Mouse (Mus musculus) urinary bladder, postnatal 10 days (tissue): ENCODE data around the gene Prrx2.
A peak's percentile ranks its signal among the peaks of the same experiment; 100 is the strongest.
"Not testable (repeated sequence)": the region's sequence is repeated elsewhere in the genome, so short reads cannot be mapped to it uniquely, and the experiment has no call there.

ENCODE experiments used
- DNase-seq: peaks from one replicate; pipeline ENCODE4 v3.0.0; 2022; ENCODE audit warnings: low spot score

The Prrx2 gene

DNA sequence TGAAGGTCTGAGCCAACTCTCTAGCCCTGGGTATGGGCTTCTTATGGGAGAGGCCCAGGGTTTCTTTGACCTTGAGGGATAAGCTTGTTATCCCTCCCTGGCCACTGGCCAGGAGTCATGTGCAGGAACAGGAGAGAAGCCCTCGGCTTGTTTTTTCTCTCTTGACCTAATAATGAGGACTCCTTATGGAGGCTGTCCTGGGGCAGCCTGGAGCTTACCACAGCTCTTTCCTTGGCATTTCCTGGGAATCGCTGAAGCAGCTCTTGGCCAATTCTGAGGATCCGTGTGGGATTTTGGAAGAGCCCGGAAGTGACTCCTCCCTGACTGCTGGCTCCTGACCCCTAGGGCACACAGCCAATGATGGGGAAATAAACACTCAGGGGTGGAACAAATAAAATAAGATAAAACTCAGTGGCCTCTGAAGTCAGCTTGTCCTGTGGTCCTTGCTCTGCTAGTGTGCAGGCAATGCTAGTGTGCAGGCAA, 77.6 kb downstream of the Prrx2 start:
- DNase-seq: no peak

- no peak for DNase-seq
Observed at GRCm38 (mm10) chr2:30913022-30913421, 78.2 kb downstream of the Prrx2 start.

GRCm38 (mm10) chr2:30914836-30915235, 80.1 kb downstream of the Prrx2 start:
- DNase-seq: no peak

DNA sequence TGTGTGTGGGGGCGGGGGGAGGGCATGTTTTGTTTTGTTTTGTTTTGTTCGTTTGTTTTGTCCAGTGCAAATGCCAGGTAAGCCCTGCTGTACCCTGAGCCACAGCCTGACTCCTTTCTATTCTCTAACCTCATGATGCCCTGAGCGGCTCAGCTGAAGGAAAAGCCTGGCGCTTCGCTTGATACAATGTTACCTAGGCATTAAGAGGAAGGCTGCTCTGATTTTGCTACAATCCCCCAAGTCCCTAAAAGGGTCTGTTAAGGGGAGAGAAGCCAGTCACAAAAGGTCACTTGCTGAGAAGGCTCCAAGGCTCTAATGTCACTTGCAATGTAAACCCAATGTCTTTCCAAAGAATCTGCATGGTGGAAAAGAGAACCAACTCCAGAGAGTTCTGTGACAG, 80.6 kb downstream of the Prrx2 start:
- DNase-seq: no peak

DNA sequence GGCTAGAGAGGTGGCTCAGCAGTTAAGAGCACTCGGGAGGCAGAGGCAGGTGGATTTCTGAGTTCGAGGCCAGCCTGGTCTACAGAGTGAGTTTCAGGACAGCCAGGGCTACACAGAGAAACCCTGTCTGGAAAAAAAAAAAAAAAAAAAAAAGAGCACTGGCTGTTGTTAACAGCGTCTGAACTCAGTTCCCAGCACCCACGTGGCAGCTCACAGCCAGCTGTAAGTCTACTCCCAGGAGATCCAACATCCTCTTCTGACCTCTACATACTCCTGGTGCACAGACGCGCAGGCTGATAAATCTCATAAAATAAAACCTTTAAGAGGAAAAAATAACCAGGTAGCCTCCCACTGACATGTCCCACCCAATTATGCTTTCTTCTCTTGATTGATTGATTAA, 81.2 kb downstream of the Prrx2 start:
- not testable (repeated sequence) for DNase-seq

GRCm38 (mm10) chr2:30917649-30918048, 82.9 kb downstream of the Prrx2 start:
- DNase-seq: no peak

- DNase-seq: no peak
Observed at GRCm38 (mm10) chr2:30918126-30918525, 83.4 kb downstream of the Prrx2 start.

DNA sequence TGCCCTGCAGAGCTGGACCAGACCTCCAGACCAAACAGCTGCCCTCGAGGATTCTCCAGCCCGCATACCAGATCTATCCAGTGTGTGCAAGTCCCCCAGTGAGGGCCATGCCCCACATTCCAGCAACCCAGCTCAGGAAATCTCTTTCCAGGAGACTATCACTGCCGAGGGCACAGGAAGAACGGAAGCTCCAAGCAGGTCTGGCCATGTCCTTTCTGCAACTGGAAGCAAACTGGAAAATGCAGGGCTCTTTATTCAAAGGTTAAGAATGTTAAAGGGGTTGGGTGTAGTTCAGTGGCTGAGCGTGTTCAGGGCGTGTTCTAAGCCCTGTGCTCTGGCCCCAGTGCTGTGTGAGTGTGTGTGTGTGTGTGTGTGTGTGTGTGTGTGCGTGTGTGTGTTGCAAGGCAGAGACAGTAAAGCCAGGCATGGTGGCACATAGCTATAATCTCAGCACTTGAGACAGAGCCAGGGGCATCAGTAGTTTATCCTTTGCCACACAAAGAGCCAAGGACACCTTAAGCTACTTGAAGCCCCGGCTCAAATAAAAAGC, 84.1 kb downstream of the Prrx2 start:
- no peak for DNase-seq

GRCm38 (mm10) chr2:30920216-30920615, 85.4 kb downstream of the Prrx2 start:
- DNase-seq: no peak

- no peak for DNase-seq
Observed at GRCm38 (mm10) chr2:30923099-30923498, 88.3 kb downstream of the Prrx2 start.

DNA sequence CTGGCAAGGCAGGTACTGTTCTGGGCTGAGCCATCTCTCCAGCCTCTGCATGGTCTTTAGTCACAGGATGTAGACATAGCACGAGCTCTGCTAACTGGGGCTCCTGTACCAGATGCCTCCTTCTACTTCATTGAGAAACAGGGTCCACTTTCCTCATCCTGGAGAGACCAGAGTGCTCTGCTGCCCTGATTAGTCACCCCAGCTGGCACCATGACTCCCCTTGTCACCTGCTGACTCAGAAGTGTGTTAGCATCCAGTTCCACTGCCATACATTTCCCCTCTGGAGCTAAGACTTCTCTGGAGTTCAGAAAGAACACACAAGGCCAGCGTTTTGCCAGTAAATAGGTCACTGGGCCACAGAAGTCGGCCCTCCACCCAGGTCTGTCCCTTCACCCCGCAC, 90.4 kb downstream of the Prrx2 start:
- DNase-seq: no peak

- DNase-seq: no peak
Observed at GRCm38 (mm10) chr2:30926381-30926780, 91.6 kb downstream of the Prrx2 start.

DNA sequence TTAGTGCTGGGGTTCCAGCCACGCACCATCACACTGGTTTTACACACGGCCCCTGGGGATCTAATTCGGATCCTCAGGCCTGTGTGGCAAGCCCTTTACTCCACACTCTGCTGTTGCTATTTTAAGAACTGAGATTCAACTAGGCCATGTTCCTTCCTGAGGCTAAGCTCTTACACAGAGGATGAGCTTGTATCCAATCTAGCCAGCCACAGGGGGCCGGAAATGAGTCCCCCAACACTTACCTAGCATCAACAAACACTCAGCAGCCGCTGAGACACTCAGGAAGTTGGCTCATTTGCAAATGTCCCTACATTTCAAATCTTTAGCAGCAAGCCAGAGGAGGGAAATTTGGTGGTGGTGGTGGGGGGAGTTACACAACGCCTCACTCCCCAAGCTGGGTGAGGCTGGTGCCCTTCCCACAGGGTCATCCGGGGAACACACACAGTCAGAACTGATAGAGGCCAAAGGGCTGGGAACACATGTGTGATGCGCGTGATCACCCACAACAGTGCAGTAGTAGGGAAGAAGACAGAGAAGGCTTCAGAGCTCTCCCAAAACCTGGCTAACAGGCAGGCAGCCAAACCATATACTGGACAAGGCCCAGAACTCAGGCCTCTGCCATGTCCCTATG, 92.5 kb downstream of the Prrx2 start:
- no peak for DNase-seq

DNA sequence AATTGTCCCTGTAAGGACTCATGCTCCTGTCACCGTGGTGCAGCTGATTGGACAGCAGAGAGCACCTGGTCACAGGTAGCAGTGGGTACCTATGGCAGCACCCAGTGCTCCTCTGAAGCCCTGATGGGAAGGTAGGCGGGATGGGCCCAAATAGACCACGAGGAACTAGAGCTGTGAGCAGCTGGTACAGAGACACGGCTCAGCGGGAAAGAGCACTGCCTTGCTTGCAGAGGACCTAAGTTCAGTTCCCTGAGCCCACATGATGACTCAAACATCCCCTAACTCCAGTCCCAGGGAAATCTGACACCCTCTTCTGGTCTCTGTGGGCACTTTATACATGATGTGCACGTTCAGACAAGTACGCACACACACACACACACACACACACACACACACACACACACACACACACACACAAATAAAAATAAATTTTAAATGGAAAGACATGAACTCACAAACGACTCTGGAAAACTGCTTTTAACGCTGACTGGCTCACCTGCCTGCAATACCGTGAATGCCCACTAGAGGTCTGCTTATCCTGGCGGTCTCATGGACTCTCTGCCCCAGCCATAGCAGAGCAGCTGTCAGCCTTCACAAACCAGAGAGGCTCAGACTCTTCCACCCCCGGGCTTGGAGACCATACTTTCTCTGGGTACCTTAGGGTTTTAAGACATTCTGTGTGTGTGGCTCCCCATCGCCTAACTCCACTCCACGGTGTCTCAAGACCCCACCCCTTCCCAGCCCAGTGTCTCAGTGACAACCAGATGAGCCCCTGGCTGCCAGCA, 93.3 kb downstream of the Prrx2 start:
- peak; percentile 54 for DNase-seq

DNA sequence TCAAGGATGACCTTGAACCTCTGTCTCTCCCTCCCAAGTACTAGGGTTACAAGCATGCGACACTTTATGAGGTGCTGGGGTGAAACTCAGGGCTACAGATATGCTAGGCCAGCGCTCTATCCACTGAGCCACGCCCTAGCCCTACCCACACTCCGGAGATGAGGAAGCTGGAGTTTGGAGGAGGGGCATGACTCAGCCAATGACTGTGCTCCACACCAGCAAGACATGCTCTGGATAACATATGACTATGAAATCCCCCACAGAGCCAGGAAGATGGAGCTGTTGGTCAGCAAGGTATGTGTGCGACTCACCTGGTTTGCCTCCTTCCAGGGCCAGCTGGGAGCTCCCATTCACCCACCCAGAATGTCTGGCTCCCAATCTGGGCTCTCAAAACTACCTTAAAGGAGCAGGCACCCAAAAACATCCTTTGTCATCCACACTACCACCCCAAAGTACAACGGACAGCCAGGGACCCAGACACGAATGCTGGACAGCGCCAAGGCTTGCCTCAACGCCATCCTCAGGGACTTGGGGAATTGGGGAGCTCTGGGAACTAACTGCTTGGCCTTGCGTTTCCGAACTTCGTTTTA, 94.2 kb downstream of the Prrx2 start:
- no peak for DNase-seq

GRCm38 (mm10) chr2:30929483-30930045, 94.8 kb downstream of the Prrx2 start, which contains the start of gene Ptges:
Gene Ptges (minus strand): TSS chr2:30929863.
- peak; percentile 21 for DNase-seq

DNA sequence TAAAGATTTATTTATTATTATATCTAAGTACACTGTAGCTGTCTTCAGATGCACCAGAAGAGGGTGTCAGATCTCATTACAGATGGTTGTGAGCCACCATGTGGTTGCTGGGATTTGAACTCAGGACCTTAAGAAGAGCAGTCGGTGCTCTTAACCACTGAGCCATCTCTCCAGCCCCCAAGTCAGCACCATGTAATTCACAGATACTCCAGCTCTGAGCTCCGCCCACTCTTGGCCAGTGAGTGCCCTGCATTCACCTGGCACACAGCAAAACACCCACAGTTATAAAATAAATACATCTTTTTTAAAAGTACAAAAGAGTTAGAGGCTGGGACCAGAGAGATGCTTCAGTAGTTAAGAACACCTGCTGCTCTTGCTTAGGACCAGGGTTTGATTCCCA, 96.1 kb downstream of the Prrx2 start:
- DNase-seq: not testable (repeated sequence)
